ENCODE assay signal across 22 mouse cellular contexts in the genomic region with DNA sequence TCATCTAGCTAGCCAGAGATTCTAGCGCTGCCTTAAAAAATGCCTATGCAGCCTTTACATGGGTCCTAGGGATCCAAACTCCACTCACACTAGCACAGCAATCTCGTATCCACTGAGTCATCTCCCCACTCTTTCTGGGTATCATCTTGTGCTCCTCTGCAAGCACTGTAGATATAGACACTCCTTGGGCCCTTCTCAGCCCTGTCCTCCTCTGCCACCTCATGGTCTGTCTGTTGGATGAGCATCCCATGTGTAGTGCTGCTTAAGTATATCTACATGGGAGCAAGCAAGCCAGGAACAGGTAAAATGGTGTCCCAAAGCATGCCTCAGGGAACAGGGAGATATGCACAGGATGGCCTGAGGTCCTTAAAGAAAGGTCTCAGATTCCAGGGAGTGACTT. TPM values are rescaled to one million over a fixed set of nuclear protein-coding genes. Genes with fewer than 3 reads are reported as not detected.
DNase-seq lines count a peak whose midpoint lies in the region; ATAC-seq and TF ChIP-seq lines count a peak whose summit lies in the region.
"Had no signal": no experiment of that assay in that cellular context is flagged by ENCODE, and none has a peak within 500 bp of the region (broad histone marks: within the 10 kb centered on the region; RNA-seq: fewer than 3 reads in every experiment).

No protein-coding gene starts in this region.

- no peaks in the 10 kb centered on the region for H3K9me3 ChIP-seq in forebrain, postnatal 0 days (ENCODE audit: low read length)
- H3K9me3 ChIP-seq in forebrain, embryonic 13.5 days (replicated peaks), result no peaks in the 10 kb centered on the region
- no peaks in the 10 kb centered on the region for H3K9me3 ChIP-seq in kidney, postnatal 0 days (replicated peaks; ENCODE audit: low read length)
- H3K9me3 ChIP-seq in kidney, embryonic 16.5 days (ENCODE audit: low read length), result no peaks in the 10 kb centered on the region
- H3K9me3 ChIP-seq: embryonic facial prominence, embryonic 12.5 days; kidney, embryonic 15.5 days; neural tube, embryonic 13.5 days had no signal

- no peaks in the 10 kb centered on the region for H3K36me3 ChIP-seq in forebrain, postnatal 0 days (ENCODE audit: insufficient read depth)
- no peaks in the 10 kb centered on the region for H3K36me3 ChIP-seq in forebrain, embryonic 13.5 days (ENCODE audit: poor library complexity, severe bottlenecking)
- H3K36me3 ChIP-seq in kidney, postnatal 0 days (ENCODE audit: insufficient read depth, low read length), result no peaks in the 10 kb centered on the region
- H3K36me3 ChIP-seq in kidney, embryonic 16.5 days (ENCODE audit: insufficient read depth, low read length), result no peaks in the 10 kb centered on the region
- H3K36me3 ChIP-seq: embryonic facial prominence, embryonic 12.5 days; kidney, embryonic 15.5 days; neural tube, embryonic 13.5 days had no signal

- no peaks in the 10 kb centered on the region for H3K4me1 ChIP-seq in forebrain, postnatal 0 days (ENCODE audit: insufficient read depth)
- H3K4me1 ChIP-seq in forebrain, embryonic 13.5 days, result no peaks in the 10 kb centered on the region
- no peaks in the 10 kb centered on the region for H3K4me1 ChIP-seq in kidney, postnatal 0 days (replicated peaks; ENCODE audit: insufficient read depth, low read length)
- H3K4me1 ChIP-seq in kidney, embryonic 16.5 days (ENCODE audit: insufficient read depth, low read length), result no peaks in the 10 kb centered on the region
- H3K4me1 ChIP-seq: embryonic facial prominence, embryonic 12.5 days; kidney, embryonic 15.5 days; neural tube, embryonic 13.5 days had no signal

- WGBS in forebrain, postnatal 0 days, result 88% methylated on average over 2 of the region's 2 CpGs
- 90% methylated on average over 2 of the region's 2 CpGs for WGBS in forebrain, embryonic 13.5 days
- WGBS in kidney, postnatal 0 days, result 87% methylated on average over 2 of the region's 2 CpGs
- 77% methylated on average over 2 of the region's 2 CpGs for WGBS in kidney, embryonic 16.5 days

- H3K4me2 ChIP-seq in forebrain, postnatal 0 days (ENCODE audit: low read depth), result no peak overlapping the region
- no peak overlapping the region for H3K4me2 ChIP-seq in forebrain, embryonic 13.5 days
- H3K4me2 ChIP-seq in kidney, postnatal 0 days (ENCODE audit: low read length), result no peak overlapping the region
- no peak overlapping the region for H3K4me2 ChIP-seq in kidney, embryonic 16.5 days (replicated peaks; ENCODE audit: low read depth, low read length)
- H3K4me2 ChIP-seq: embryonic facial prominence, embryonic 12.5 days; heart, embryonic 11.5 days; kidney, embryonic 15.5 days; neural tube, embryonic 13.5 days had no signal

- no peak overlapping the region for H3K9ac ChIP-seq in forebrain, postnatal 0 days
- no peak overlapping the region for H3K9ac ChIP-seq in forebrain, embryonic 13.5 days
- no peak overlapping the region for H3K9ac ChIP-seq in kidney, postnatal 0 days (ENCODE audit: low read depth, low read length)
- H3K9ac ChIP-seq in kidney, embryonic 16.5 days (replicated peaks; ENCODE audit: low read length), result no peak overlapping the region
- H3K9ac ChIP-seq: embryonic facial prominence, embryonic 12.5 days; kidney, embryonic 15.5 days; neural tube, embryonic 13.5 days had no signal

- intact Hi-C loops in left cerebral cortex, postnatal 25 days (cut with DNase I), result no loop called here
- intact Hi-C loops in left cerebral cortex, postnatal 10 days (cut with DNase I), result no loop called here

- no peaks in the 10 kb centered on the region for H3K27me3 ChIP-seq in forebrain, postnatal 0 days (ENCODE audit: insufficient read depth, low read length)
- H3K27me3 ChIP-seq in forebrain, embryonic 13.5 days, result no peaks in the 10 kb centered on the region
- no peaks in the 10 kb centered on the region for H3K27me3 ChIP-seq in kidney, postnatal 0 days (ENCODE audit: insufficient read depth, low read length)
- H3K27me3 ChIP-seq in kidney, embryonic 16.5 days (ENCODE audit: insufficient read depth, low read length), result no peaks in the 10 kb centered on the region
- H3K27me3 ChIP-seq: embryonic facial prominence, embryonic 12.5 days; kidney, embryonic 15.5 days; neural tube, embryonic 13.5 days had no signal

- H3K27ac ChIP-seq in forebrain, postnatal 0 days (ENCODE audit: low read depth, low read length), result no peak overlapping the region
- H3K27ac ChIP-seq in forebrain, embryonic 13.5 days, result no peak overlapping the region
- H3K27ac ChIP-seq in kidney, postnatal 0 days, result no peak overlapping the region
- H3K27ac ChIP-seq in kidney, embryonic 16.5 days (ENCODE audit: low read length), result no peak overlapping the region
- H3K27ac ChIP-seq: embryonic facial prominence, embryonic 12.5 days; kidney, embryonic 15.5 days; neural tube, embryonic 13.5 days had no signal

- peak; percentile 55 for TF ChIP-seq CTCF in forebrain, postnatal 0 days (IDR thresholded peaks at IDR 0.05; ENCODE audit: low read depth)
- peak; percentile 61 for TF ChIP-seq CTCF in kidney, postnatal 0 days (IDR thresholded peaks at IDR 0.05; ENCODE audit: low read depth)

- no peak for ATAC-seq in forebrain, postnatal 0 days
- no peak for ATAC-seq in forebrain, embryonic 13.5 days
- ATAC-seq in kidney, postnatal 0 days (replicated peaks; ENCODE audit: low FRiP score, low read depth), result no peak
- ATAC-seq in kidney, embryonic 16.5 days (ENCODE audit: low FRiP score, low TSS enrichment), result no peak
- ATAC-seq: activated CD4-positive, CD25-positive, alpha-beta regulatory T cell, adult 4 months; hindbrain, embryonic 16.5 days; Patski had no signal

- DNase-seq in forebrain, postnatal 0 days, result no peak
- DNase-seq in kidney, postnatal 0 days (ENCODE audit: low spot score), result peak; percentile 23
- peak; percentile 6 to 45 for DNase-seq in left cerebral cortex, postnatal 25 days (ENCODE audit: low spot score in 2 of 2)
- no peak for DNase-seq in left cerebral cortex, postnatal 10 days (ENCODE audit: extremely low spot score in 1 of 2, low spot score in 2 of 2)
- DNase-seq in brain, adult 2 months (ENCODE audit: low read depth, low spot score), result peak; percentile 67
- DNase-seq in spleen, adult 12 weeks (ENCODE audit: low spot score), result no peak
- DNase-seq: adrenal gland, postnatal 14 days; cerebellum, adult 2 months; gastrocnemius, postnatal 25 days; lung, postnatal 36 days; thymus, adult 18-20 months had no signal

- H3K4me3 ChIP-seq in forebrain, postnatal 0 days (ENCODE audit: low read depth, low read length), result no peak overlapping the region
- H3K4me3 ChIP-seq in forebrain, embryonic 13.5 days, result no peak overlapping the region
- no peak overlapping the region for H3K4me3 ChIP-seq in kidney, postnatal 0 days (replicated peaks; ENCODE audit: low read depth, low read length)
- no peak overlapping the region for H3K4me3 ChIP-seq in kidney, embryonic 16.5 days (ENCODE audit: low read length)
- H3K4me3 ChIP-seq: embryonic facial prominence, embryonic 12.5 days; kidney, embryonic 15.5 days; neural tube, embryonic 13.5 days had no signal

RNA-seq across cellular contexts. Expression of a gene that starts 36.4 kb away (rescaled TPM):
- 0.15 and 1.8 TPM in 2 replicates for total RNA-seq in forebrain, postnatal 0 days (2014; rRNA removed)
- polyA plus RNA-seq in forebrain, postnatal 0 days (2015; fragmentation: Nextera tagmentation; extraction: Ambion mirVana), result 0.18 and 0.52 TPM in 2 replicates
- 0.06 and 0.09 TPM in 2 replicates for polyA plus RNA-seq in forebrain, embryonic 13.5 days (2015; fragmentation: Nextera tagmentation; extraction: Ambion mirVana)
- not detected in 2 replicates for polyA plus RNA-seq in kidney, postnatal 0 days (2015; fragmentation: Nextera tagmentation; extraction: Ambion mirVana)
- polyA plus RNA-seq in kidney, embryonic 16.5 days (2015; fragmentation: Nextera tagmentation; extraction: Ambion mirVana), result 0.07 and 0.18 TPM in 2 replicates
- not detected for total RNA-seq in left cerebral cortex, postnatal 25 days (2021)
- under 1 TPM; 0.22 to 0.47 TPM for total RNA-seq in left cerebral cortex, postnatal 10 days (2021)
- total RNA-seq: monocyte, adult 5-6 weeks had no signal
- polyA plus RNA-seq: activated CD4-positive, CD25-positive, alpha-beta regulatory T cell, adult 4 months; embryonic facial prominence, embryonic 12.5 days; heart, embryonic 11.5 days; liver, embryonic 16.5 days; neural tube, embryonic 13.5 days; Patski had no signal

Comparison
In these comparisons a context has a peak if more than half of its experiments do, and no peak if none do; other contexts are left out.
1. DNase-seq: peak in kidney, postnatal 0 days (single experiment), left cerebral cortex, postnatal 25 days (2 of 2) and brain, adult 2 months (single experiment); none in forebrain, postnatal 0 days (single experiment), left cerebral cortex, postnatal 10 days (0 of 2) and spleen, adult 12 weeks (single experiment).